Mouse (Mus musculus) midbrain, embryonic 10.5 days (tissue): Measurements from ENCODE around the gene Sdhd. TPM values are rescaled to one million over a fixed set of nuclear protein-coding genes. Genes with fewer than 3 reads are reported as not detected.
"Not testable (repeated sequence)": the region's sequence is repeated elsewhere in the genome, so short reads cannot be mapped to it uniquely, and the experiment has no call there.

Experiments
- DNase-seq: peaks from one replicate; pipeline ENCODE4 v3.0.0-alpha.2; 2017; ENCODE audit warnings: low spot score
- H3K27ac ChIP-seq: fragments of 300-500 bp; sonication (generic); replicated peaks from 2 replicates; pipeline ENCODE4 v1.5.1; 2016; ENCODE audit warnings: mild to moderate bottlenecking
- H3K27me3 ChIP-seq: fragments of 300-500 bp; sonication (generic); 2 replicates; pipeline ENCODE4 v1.6.1; 2016; ENCODE audit warnings: low read depth, mild to moderate bottlenecking; ENCODE audit not compliant: poor library complexity, severe bottlenecking
- H3K36me3 ChIP-seq: fragments of 300-500 bp; sonication (generic); 2 replicates; pipeline ENCODE4 v1.6.1; 2016; ENCODE audit warnings: mild to moderate bottlenecking, moderate library complexity
- H3K4me1 ChIP-seq: fragments of 300-500 bp; sonication (generic); 2 replicates; pipeline ENCODE4 v1.6.1; 2016
- H3K4me3 ChIP-seq: fragments of 300-500 bp; sonication (generic); 2 replicates; pipeline ENCODE4 v1.5.1; 2016; ENCODE audit warnings: mild to moderate bottlenecking, moderate library complexity
- H3K9me3 ChIP-seq: fragments of 300-500 bp; sonication (generic); replicated peaks from 2 replicates; pipeline ENCODE4 v1.6.1; 2016; ENCODE audit warnings: mild to moderate bottlenecking
- WGBS: fragments of 180-500 bp; shearing (Covaris S2); methylation state at CpG from one replicate; pipeline ENCODE4 v1.1.7; 2016; 5-methylcytosine and 5-hydroxymethylcytosine counted together
- polyA plus RNA-seq: library from polyadenylated mRNA; unstranded; fragments of >200 nt; fragmentation: Nextera tagmentation; extraction: Ambion mirVana; gene quantifications from 2 replicates; pipeline ENCODE4 v1.2.1, GENCODE M21; 2016

The Sdhd gene
- polyA plus RNA-seq, result 309 and 339 TPM in 2 replicates

DNA sequence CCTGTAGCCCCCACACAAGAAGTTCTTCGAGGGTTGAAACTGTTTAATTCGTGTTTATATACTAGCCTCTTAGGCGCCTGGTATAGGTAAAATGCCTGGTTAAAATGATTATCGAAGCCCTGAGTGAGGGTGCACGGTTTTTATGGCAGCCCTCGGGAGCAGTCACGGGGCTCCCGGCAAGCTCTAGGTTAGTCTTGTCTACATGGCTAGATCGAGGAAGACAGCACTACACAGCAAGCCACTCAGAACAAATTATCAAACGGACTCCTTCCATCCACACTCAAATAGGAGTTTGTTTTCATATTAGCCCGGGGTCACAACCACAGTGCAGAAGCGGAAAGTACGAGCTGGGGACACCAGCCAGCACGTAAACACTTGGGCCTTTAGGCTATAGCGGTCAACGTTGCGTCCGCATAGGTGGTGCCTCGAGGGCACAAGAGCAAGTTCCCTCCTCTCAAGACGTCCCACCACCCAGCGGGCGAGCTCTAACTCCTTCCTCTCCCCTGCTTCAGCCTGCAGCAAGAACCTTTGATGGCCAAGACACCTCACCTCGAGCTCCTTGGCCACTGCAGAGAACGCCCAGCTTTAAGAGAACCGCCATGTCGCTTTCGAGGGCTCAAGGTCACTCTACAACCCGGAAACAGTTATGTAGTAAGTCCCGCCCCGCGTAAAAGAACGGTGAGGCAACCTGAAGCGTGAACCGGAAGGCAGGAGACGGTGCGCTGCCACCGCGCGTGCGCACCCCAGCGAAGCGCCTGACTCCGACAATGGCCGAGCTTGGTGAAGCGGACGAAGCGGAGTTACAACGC is at the start of gene Sdhd, which contains the start of gene Timm8b:
Gene Sdhd, minus strand, starts transcription at position 624 of the 809 bp plus-strand sequence.
Gene Timm8b, plus strand, starts transcription at position 722 of the 809 bp plus-strand sequence.
- Histone ChIP-seq H3K27me3 (no peaks in the 10 kb centered on the region), H3K36me3 (peaks cover 55% of the 10 kb centered on the region), H3K4me1 (peaks cover 31% of the 10 kb centered on the region), H3K9me3 (no peaks in the 10 kb centered on the region), H3K4me3 (peak within 1 kb of the TSS; percentile 92), H3K27ac (peak within 1 kb of the TSS; percentile 94)
- under 1% methylated on average over 48 of the region's 48 CpGs for WGBS
- DNase-seq, result peak; percentile 95

DNA sequence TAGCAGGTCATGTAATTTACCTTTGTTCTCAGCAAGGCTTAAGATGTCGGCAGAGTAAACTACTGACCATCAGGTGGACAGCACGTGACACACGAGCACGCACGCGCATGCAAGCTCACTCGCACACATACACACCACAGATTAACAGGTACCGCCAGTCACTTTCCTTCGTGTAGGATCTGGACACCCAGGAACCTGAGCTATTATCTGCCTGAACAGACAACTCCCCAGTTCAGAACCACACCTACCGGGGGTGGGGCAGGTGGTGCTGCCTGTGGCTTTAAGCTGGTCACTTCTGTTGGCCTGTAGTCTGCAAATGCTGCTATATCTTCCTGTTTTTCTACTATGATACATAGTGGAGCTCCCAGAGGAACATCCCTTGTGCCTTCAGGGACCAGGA is 46.9 kb upstream of the Sdhd start:
- H3K9me3 ChIP-seq, result no peaks in the 10 kb centered on the region
- DNase-seq, result no peak
- 95% methylated on average over 10 of the region's 10 CpGs for WGBS
- no peak overlapping the region for H3K4me3 ChIP-seq
- no peaks in the 10 kb centered on the region for H3K27me3 ChIP-seq
- H3K4me1 ChIP-seq, result no peaks in the 10 kb centered on the region
- H3K36me3 ChIP-seq, result peaks cover 98% of the 10 kb centered on the region
- H3K27ac ChIP-seq, result no peak overlapping the region

DNA sequence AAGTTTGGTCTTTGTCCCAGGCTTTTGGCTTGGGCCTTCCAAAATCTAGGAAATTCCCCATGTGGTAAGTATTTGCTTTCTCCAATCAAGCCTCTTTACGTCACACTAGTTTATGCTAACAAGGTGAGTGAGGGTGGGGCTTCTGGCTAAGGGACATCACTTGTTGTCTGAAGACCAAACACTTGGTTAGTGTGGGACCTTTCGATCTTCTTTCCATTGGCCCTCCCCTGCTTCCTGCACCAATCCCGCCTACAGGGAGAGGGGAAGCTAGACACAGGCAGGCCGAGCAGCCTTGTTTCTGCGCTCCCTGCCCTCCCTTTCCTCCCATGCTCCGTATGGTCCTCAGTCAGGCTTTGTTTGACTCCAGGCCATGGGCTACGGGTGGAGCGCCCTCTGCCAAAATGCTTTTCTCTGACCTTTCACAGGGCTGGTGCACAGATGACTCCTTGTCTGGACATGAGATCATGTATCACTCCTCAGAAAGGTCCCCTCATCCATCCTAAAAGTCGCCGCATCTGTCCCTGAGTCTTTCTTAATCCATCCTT is 43.3 kb upstream of the Sdhd start:
- Histone ChIP-seq H3K4me1 (no peaks in the 10 kb centered on the region), H3K27ac (no peak overlapping the region), H3K9me3 (no peaks in the 10 kb centered on the region), H3K4me3 (no peak overlapping the region), H3K36me3 (peaks cover 97% of the 10 kb centered on the region), H3K27me3 (no peaks in the 10 kb centered on the region)
- DNase-seq, result no peak
- 84% methylated on average over 10 of the region's 10 CpGs for WGBS

DNA sequence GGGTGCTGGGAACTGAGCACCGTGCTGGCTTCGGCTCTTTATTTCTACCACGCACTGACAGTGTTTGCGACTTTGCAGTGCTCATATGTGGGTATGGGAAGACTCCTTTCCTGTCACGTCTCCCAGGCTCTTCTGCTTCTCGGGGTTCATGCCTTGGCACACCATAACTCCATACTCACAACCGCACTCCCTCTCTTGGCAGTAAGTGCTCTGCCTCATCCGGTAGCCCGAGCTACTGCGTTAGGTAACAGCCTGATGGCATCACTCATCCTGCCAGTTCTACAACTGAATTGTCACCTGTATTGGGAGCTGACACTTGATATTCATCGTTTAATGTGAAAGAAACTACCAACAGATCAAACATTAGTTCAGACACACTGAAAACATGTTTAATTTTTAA is 30.7 kb upstream of the Sdhd start:
- H3K4me3 ChIP-seq, result no peak overlapping the region
- DNase-seq, result no peak
- H3K9me3 ChIP-seq, result no peaks in the 10 kb centered on the region
- H3K4me1 ChIP-seq, result no peaks in the 10 kb centered on the region
- H3K27ac ChIP-seq, result no peak overlapping the region
- 97% methylated on average over 11 of the region's 11 CpGs for WGBS
- H3K27me3 ChIP-seq, result no peaks in the 10 kb centered on the region
- H3K36me3 ChIP-seq, result peaks cover 75% of the 10 kb centered on the region

DNA sequence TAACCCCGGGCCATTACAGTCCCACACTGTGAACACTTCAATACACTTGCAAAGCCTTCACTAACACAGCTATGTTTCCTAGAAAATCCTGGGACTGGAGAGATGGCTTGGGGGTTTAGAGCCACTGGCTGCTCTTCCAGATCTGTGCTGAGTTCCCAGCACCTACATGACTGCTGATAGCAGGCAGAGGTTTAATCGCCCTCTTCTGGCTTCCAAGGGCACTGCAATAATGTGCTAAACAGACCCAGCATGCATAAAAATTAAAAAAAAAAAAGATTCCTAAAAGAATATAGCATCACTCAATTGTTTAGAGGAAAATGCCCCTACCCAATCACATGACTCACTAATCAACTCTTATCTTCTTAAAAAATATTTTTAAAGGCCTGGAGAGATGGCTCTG is 29.4 kb upstream of the Sdhd start:
- Histone ChIP-seq H3K27ac (no peak overlapping the region), H3K4me3 (no peak overlapping the region), H3K9me3 (no peaks in the 10 kb centered on the region), H3K36me3 (peaks cover 63% of the 10 kb centered on the region), H3K4me1 (no peaks in the 10 kb centered on the region), H3K27me3 (no peaks in the 10 kb centered on the region)
- WGBS, result 54% methylated on average over 2 of the region's 2 CpGs
- DNase-seq, result no peak

DNA sequence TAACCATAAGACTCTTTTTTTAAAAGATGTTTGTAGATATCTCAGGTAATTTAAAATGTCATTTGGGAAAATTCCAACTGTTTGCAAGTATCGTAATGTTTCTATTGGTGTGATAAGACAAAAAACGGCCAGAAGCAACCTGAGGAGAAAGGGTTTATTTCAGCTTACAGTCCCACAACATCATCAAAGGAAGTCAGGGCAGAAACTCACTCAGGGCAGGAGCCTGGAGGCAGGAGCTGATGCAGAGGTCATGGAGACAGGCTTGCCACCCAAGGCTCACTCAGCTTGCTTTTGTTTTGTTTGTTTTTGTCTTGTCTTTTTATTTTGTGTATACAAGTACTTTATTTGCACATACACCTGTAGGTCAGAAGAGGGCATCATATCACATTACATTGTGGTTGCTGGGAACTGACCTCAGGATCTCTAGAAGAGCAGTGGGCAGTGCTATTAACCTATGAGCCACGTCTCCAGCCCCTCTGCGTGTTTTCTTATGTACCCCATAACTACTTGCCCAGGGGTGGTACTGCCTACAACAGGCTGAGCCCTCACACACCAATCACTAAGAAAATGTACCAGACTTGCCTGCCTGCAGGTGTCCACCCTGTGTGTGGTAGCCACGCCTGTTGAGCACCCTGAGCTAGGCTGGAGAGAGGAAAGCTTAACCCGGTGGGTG is 28.5 kb upstream of the Sdhd start:
- no peak overlapping the region for H3K4me3 ChIP-seq
- no peaks in the 10 kb centered on the region for H3K9me3 ChIP-seq
- WGBS, result 91% methylated on average over 6 of the region's 6 CpGs
- H3K27ac ChIP-seq, result no peak overlapping the region
- DNase-seq, result no peak
- no peaks in the 10 kb centered on the region for H3K27me3 ChIP-seq
- H3K36me3 ChIP-seq, result peaks cover 54% of the 10 kb centered on the region
- no peaks in the 10 kb centered on the region for H3K4me1 ChIP-seq

DNA sequence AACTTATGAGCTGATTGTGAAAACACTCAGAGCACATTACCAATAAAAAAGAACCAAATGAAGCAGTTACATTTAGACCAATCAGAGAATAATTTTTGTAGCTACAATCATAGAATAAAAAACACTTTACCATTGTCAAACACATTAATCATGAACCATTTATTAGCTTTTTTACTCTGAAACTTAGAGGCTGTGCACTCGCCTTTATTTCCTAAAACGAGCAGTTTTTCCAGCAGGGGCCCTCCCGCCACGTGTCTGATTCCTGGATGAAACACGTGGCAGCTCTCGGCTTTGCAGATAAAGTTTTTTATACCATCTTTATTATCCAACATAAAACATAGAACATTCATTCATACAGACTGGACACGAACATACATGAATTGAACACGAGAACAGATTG is 27.3 kb upstream of the Sdhd start:
- 96% methylated on average over 6 of the region's 8 CpGs for WGBS
- H3K4me3 ChIP-seq, DNase-seq, H3K27ac ChIP-seq, H3K27me3 ChIP-seq, H3K4me1 ChIP-seq, H3K9me3 ChIP-seq: not testable (repeated sequence)
- H3K36me3 ChIP-seq, result peaks cover 41% of the 10 kb centered on the region

DNA sequence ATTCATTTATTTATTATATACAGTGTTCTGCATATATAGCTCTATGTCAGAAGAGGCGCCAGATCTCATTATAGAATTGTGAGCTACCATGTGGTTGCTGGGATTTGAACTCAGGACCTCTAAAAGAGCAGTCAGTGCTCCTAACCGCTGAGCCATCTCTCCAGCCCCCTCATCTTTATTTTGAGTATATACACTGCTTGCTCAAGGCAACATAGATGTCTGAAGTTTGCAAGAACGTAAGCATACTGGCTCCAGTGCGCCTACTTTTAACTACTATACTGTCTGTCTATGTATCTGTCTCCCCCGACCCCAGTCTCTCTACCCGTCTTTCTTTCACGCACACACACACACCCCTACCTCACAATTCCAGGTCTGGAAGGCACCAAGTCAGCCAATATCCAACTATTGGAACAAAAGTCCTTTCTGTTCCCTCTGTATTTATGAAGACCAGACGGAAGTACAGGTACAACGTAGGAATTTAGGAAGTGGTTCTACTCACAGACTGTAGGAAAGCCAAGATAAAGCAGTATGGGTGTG is 14.2 kb upstream of the Sdhd start:
- no peak for DNase-seq
- no peaks in the 10 kb centered on the region for H3K9me3 ChIP-seq
- H3K4me3 ChIP-seq, result peak overlapping the region; percentile 89
- WGBS, result 63% methylated on average over 9 of the region's 9 CpGs
- peaks cover 18% of the 10 kb centered on the region for H3K4me1 ChIP-seq
- peaks cover 25% of the 10 kb centered on the region for H3K36me3 ChIP-seq
- H3K27ac ChIP-seq, result peak overlapping the region; percentile 96; the same call in 1 of the 2 replicates
- H3K27me3 ChIP-seq, result no peaks in the 10 kb centered on the region

DNA sequence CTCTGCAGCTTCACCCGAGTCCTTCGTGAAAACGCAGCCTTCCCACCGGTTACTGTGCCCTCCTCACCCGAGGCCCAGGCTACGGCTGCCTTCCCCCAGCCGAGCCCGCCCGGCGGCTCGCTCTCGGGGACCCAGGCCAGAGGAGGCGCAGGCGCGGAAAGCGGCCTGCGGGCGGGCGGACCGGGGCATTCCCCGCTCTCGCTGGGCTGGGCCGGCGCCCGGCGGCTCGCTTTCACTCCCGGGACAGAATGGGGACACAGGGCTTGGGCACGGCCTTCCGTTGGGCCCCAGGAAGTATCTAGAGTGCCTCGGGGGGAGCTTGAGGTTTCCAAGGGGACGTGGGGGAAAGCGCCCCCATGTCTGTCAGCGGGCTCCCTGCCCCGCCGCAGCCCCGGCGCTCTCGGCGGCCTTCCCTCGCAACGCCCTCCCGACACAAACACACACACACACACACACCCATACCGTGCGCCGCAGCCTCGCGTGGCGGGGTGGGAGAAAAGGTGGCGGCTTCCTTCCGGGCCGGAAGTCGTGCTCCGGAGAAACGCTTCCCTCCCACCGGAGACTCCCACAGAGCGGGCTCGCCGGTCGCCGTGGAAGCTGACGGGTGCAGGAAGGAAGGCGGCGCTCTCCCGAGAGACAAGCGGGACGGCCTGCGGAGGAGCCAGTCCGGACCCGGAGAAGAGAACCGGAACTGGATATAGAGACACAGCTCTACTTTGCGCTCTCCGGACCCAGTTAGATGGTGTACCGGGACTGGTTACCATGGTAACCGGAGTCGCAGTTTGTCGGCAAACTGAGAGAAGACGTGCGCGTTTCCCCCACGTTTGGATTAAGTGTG is 13.4 kb upstream of the Sdhd start, which contains the start of the genes Pih1d2 and Nkapd1:
Gene Pih1d2, plus strand, starts transcription at position 556 of the 838 bp plus-strand sequence.
Gene Nkapd1, minus strand, starts transcription at position 699 of the 838 bp plus-strand sequence.
- WGBS, result under 1% methylated on average over 80 of the region's 81 CpGs

DNA sequence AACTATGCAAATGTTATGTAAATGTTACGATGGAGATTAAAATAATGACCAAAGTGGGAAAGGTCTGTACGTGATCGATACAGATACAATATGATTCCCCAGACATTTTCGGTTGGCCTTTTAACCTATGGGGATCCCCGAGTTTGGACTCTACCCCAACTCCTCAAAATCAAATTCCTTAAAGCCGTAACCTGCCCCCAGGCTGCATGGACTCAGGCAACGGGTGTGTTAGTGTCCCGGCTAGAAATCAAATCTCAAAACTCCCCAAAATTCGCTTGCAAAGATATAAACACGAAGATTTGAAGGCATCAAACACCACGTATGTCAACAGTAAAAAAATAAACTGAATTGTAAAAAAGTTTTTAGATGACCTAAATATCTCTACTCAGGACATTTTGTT is 12.5 kb upstream of the Sdhd start:
- Histone ChIP-seq H3K27me3 (no peaks in the 10 kb centered on the region), H3K36me3 (peaks cover 41% of the 10 kb centered on the region), H3K27ac (peak overlapping the region; percentile 96), H3K9me3 (no peaks in the 10 kb centered on the region), H3K4me1 (peaks cover 18% of the 10 kb centered on the region), H3K4me3 (peak overlapping the region; percentile 89)
- 48% methylated on average over 11 of the region's 11 CpGs for WGBS
- no peak for DNase-seq

More for the DNA sequence above, 13.4 kb upstream of the Sdhd start, which contains the start of the genes Pih1d2 and Nkapd1:
- H3K27ac ChIP-seq, result peak within 1 kb of the TSS; percentile 96
- no peaks in the 10 kb centered on the region for H3K9me3 ChIP-seq
- peaks cover 18% of the 10 kb centered on the region for H3K4me1 ChIP-seq
- H3K27me3 ChIP-seq, result no peaks in the 10 kb centered on the region
- peak; percentile 87 for DNase-seq
- H3K36me3 ChIP-seq, result peaks cover 34% of the 10 kb centered on the region
- peak within 1 kb of the TSS; percentile 89 for H3K4me3 ChIP-seq

DNA sequence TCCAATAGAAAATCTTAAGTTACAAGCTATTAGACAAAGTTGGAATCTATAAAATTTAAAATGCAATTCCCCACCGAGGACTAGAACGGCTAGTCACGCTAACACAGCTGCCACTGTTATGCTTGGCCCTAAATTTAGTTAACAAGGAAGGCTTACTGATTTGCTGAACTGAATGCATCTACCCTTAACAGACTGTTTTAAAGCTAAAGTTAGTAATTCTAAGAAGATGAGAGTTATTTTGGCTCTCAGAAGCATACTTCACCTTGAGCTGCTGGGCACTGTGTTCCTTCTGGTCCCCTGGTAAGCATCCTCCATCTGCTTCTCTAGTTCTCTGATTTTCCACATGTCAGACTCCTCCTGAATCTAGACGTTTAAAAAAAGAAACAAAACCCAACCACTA is 8.5 kb upstream of the Sdhd start:
- no peaks in the 10 kb centered on the region for H3K27me3 ChIP-seq
- DNase-seq, result no peak
- no peak overlapping the region for H3K27ac ChIP-seq
- no peak overlapping the region for H3K4me3 ChIP-seq
- peaks cover 81% of the 10 kb centered on the region for H3K36me3 ChIP-seq
- WGBS, result 93% methylated on average over 4 of the region's 4 CpGs
- no peaks in the 10 kb centered on the region for H3K9me3 ChIP-seq
- H3K4me1 ChIP-seq, result peaks cover 14% of the 10 kb centered on the region

DNA sequence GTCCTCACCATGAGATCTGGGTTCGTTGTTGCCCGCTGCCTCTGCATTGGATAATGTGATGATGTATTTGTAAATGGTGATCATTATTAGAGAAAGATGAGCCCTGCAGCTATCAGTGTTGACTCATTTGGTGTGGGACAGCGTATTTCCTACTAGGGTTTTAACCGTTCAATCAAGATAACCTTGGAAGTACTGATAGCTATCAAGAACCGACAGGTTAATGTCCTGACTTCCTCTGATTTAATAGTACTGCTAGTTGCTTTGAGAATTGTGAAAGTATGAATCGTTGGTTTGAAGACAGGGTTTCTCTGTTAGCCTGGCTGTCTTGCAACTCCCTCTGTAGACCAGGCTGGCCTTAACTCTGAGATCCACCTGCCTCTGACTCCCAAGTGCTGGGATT is 726 bp upstream of the Sdhd start:
- peaks cover 55% of the 10 kb centered on the region for H3K36me3 ChIP-seq
- peak overlapping the region; percentile 92 for H3K4me3 ChIP-seq
- H3K27me3 ChIP-seq, result no peaks in the 10 kb centered on the region
- WGBS, result 5% methylated on average over 6 of the region's 6 CpGs
- DNase-seq, result no peak
- peak overlapping the region; percentile 94 for H3K27ac ChIP-seq
- H3K4me1 ChIP-seq, result peaks cover 31% of the 10 kb centered on the region
- H3K9me3 ChIP-seq, result no peaks in the 10 kb centered on the region
